Mouse (Mus musculus) embryonic facial prominence, embryonic 13.5 days (tissue): ENCODE results near the gene Olfr1355. TPM values are rescaled to one million over a fixed set of nuclear protein-coding genes. Genes with fewer than 3 reads are reported as not detected.
"Not testable (repeated sequence)": the region's sequence is repeated elsewhere in the genome, so short reads cannot be mapped to it uniquely, and the experiment has no call there.

ENCODE experiments used
- ATAC-seq: fragments of 200-750 bp; cut with Nextera tagmentation; 2 replicates; pipeline ENCODE4 v1.8.0; 2017; ENCODE audit warnings: low read depth; ENCODE audit not compliant: insufficient number of reproducible peaks, insufficient read depth, low FRiP score, low TSS enrichment
- H3K27ac ChIP-seq: fragments of 300-500 bp; sonication (generic); 2 replicates; pipeline ENCODE4 v1.5.1; 2015; ENCODE audit warnings: moderate library complexity, mild to moderate bottlenecking, inconsistent platforms
- H3K27me3 ChIP-seq: fragments of 300-500 bp; sonication (generic); 2 replicates; pipeline ENCODE4 v1.6.1; 2015; ENCODE audit warnings: mild to moderate bottlenecking, inconsistent platforms
- H3K36me3 ChIP-seq: fragments of 300-500 bp; sonication (generic); 2 replicates; pipeline ENCODE4 v1.6.1; 2015; ENCODE audit warnings: mild to moderate bottlenecking, inconsistent platforms
- H3K4me1 ChIP-seq: fragments of 300-500 bp; sonication (generic); 2 replicates; pipeline ENCODE4 v1.6.1; 2015; ENCODE audit warnings: inconsistent platforms
- H3K4me2 ChIP-seq: fragments of 300-500 bp; sonication (generic); 2 replicates; pipeline ENCODE4 v1.6.1; 2015; ENCODE audit warnings: moderate library complexity, mild to moderate bottlenecking, inconsistent platforms
- H3K4me3 ChIP-seq: fragments of 300-500 bp; sonication (generic); 2 replicates; pipeline ENCODE4 v1.5.1; 2015; ENCODE audit warnings: mild to moderate bottlenecking, inconsistent platforms
- H3K9ac ChIP-seq: fragments of 300-500 bp; sonication (generic); 2 replicates; pipeline ENCODE4 v1.6.1; 2015; ENCODE audit warnings: mild to moderate bottlenecking, inconsistent platforms
- H3K9me3 ChIP-seq: fragments of 300-500 bp; sonication (generic); 2 replicates; pipeline ENCODE4 v1.6.1; 2016; ENCODE audit warnings: inconsistent platforms
- WGBS: fragments of 180-500 bp; shearing (Covaris S2); methylation state at CpG from one replicate; pipeline ENCODE4 v1.1.7; 2015; ENCODE audit warnings: mixed read lengths; 5-methylcytosine and 5-hydroxymethylcytosine counted together
- polyA plus RNA-seq: library from polyadenylated mRNA; unstranded; fragments of >200 nt; fragmentation: Nextera tagmentation; extraction: Ambion mirVana; gene quantifications from 2 replicates; pipeline ENCODE4 v1.2.1, GENCODE M21; 2015

The Olfr1355 gene
- polyA plus RNA-seq, result not detected in 2 replicates

- no peak for ATAC-seq
- Histone ChIP-seq H3K27ac (no peak within 1 kb of the TSS), H3K4me2 (no peak within 1 kb of the TSS), H3K9ac (no peak within 1 kb of the TSS), H3K36me3 (no peaks in the 10 kb centered on the region), H3K4me1 (no peaks in the 10 kb centered on the region), H3K9me3 (no peaks in the 10 kb centered on the region), H3K27me3 (no peaks in the 10 kb centered on the region), H3K4me3 (no peak within 1 kb of the TSS)
- WGBS, result 68% methylated on average over 2 of the region's 2 CpGs
Measured at GRCm38 (mm10) chr10:78875240-78875639, at the start of gene Olfr1355. Gene Olfr1355, plus strand, starts transcription at chr10:78875540.

DNA sequence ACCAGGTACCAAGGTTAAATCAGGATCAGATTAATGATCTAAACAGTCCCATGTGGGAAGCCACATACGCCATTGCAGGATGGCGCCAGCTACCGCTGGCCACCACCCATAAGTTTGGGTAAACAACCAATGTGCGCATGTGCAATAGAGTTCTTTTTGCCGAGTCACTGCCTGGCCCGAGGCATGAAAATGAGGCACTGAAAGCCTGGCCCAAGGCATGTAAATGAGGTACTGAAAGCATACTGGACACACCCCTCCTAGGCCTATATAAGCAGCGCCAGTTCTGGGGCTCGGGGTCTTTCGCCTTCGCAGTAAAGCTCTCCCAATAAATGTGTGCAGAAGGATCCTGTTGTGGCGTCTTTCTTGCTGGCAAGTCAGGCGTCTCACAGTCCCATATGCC lies 34.9 kb upstream of the Olfr1355 start:
- H3K4me1 ChIP-seq, H3K4me3 ChIP-seq, H3K4me2 ChIP-seq, H3K9ac ChIP-seq, H3K36me3 ChIP-seq, H3K9me3 ChIP-seq, ATAC-seq, H3K27ac ChIP-seq, H3K27me3 ChIP-seq: not testable (repeated sequence)
- 88% methylated on average over 12 of the region's 12 CpGs for WGBS

DNA sequence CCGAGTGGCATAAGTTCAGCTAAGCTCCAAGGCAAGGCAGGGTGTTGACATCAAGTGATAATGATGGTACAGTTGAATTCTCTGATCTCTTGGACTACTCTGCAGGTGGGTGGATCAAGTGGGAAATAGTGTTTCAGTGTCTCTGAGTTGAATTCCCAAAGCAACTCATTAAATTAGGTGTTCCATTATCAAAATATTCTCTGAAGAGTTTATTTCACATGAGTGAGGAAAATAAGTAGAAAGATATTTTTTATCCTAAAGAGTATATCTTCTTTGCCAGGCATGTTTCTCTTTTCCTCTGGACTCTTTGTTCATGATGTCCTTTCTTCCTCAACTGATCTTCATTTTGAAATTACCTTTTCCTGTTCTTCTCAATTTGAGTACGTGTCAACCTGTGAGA lies 23.3 kb upstream of the Olfr1355 start, which contains the start of gene Olfr1356:
Gene Olfr1356, minus strand, starts transcription at position 101 of the 400 bp plus-strand sequence.
- Histone ChIP-seq H3K9me3 (no peaks in the 10 kb centered on the region), H3K36me3 (no peaks in the 10 kb centered on the region), H3K4me1 (no peaks in the 10 kb centered on the region), H3K27ac (no peak within 1 kb of the TSS), H3K27me3 (no peaks in the 10 kb centered on the region), H3K4me3 (no peak within 1 kb of the TSS), H3K4me2 (no peak within 1 kb of the TSS), H3K9ac (no peak within 1 kb of the TSS)
- ATAC-seq, result no peak
- 85% methylated on average over 2 of the region's 2 CpGs for WGBS

DNA sequence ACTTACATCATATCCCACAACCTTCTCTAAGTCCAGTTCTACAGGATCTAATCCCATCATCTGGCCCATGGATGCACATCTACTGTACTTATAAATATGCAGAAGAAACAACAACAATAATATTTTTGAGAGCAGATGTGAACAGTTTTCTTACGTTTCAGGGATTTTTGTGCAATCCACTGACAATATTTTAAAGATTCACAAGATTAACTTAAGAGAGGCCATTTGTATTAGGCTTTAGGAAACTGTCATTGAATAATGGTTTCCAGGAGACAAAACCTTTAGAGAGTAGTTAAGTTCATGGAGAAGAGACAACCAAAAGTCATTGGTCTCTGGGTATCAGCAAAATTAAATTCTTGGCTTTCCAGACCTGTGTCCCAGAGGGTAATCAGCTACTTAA lies 37.5 kb downstream of the Olfr1355 start, which contains the start of gene Olfr1354:
Gene Olfr1354, plus strand, starts transcription at position 301 of the 400 bp plus-strand sequence.
- H3K9me3 ChIP-seq, H3K9ac ChIP-seq, ATAC-seq, H3K4me3 ChIP-seq, H3K4me1 ChIP-seq, H3K27me3 ChIP-seq, H3K36me3 ChIP-seq, H3K27ac ChIP-seq, H3K4me2 ChIP-seq: not testable (repeated sequence)
- WGBS, result 88% methylated on average over 1 of the region's 1 CpGs

Other genes with a start within 250 kb of the Olfr1355 start
- 0.77 and 0.98 TPM in 2 replicates for gene Casp14, start 157.2 kb upstream of the Olfr1355 start, polyA plus RNA-seq
- 0.17 and 0.20 TPM in 2 replicates for gene Ccdc105, start 122.5 kb upstream of the Olfr1355 start, polyA plus RNA-seq
- 2.6 and 2.7 TPM in 2 replicates for gene Slc1a6, start 95.0 kb upstream of the Olfr1355 start, polyA plus RNA-seq
- not detected in 2 replicates for gene Olfr1356, start 23.4 kb upstream of the Olfr1355 start, polyA plus RNA-seq
- not detected in 2 replicates for gene Olfr1354, start 37.6 kb downstream of the Olfr1355 start, polyA plus RNA-seq
- not detected in 2 replicates for gene Olfr8, start 75.1 kb downstream of the Olfr1355 start, polyA plus RNA-seq
- not detected in 2 replicates for gene Olfr1353, start 87.8 kb downstream of the Olfr1355 start, polyA plus RNA-seq
- 0.17 TPM in 1 of 2 replicates, not detected in the other for gene Olfr1352, start 105.5 kb downstream of the Olfr1355 start, polyA plus RNA-seq
- not detected in 2 replicates for gene Olfr1351, start 136.9 kb downstream of the Olfr1355 start, polyA plus RNA-seq
- 0.31 TPM in 1 of 2 replicates, not detected in the other for gene Olfr57, start 153.2 kb downstream of the Olfr1355 start, polyA plus RNA-seq
- 43.2 and 43.8 TPM in 2 replicates for gene 2610008E11Rik, start 222.1 kb downstream of the Olfr1355 start, polyA plus RNA-seq